Mouse (Mus musculus) heart, embryonic 14.5 days (tissue): ENCODE results near the gene Fam114a2. TPM values are rescaled to one million over a fixed set of nuclear protein-coding genes. Genes with fewer than 3 reads are reported as not detected.
"Not testable (repeated sequence)": the region's sequence is repeated elsewhere in the genome, so short reads cannot be mapped to it uniquely, and the experiment has no call there.

Experiments used
- ATAC-seq: fragments of 200-750 bp; cut with Nextera tagmentation; 2 replicates; pipeline ENCODE4 v1.8.0; 2017; ENCODE audit warnings: low read depth, moderate TSS enrichment; ENCODE audit not compliant: insufficient number of reproducible peaks, insufficient read depth, low FRiP score
- H3K27ac ChIP-seq, 2 experiments: fragments of 200-500 bp in 1 of 2; fragments of 300-500 bp in 1 of 2; sonication (generic) in 1 of 2; replicated peaks in 1 of 2; 2 replicates each; pipeline ENCODE4 v1.5.1; 2012 to 2014; ENCODE audit warnings: low read depth in 2 of 2, low read length in 2 of 2, control low read depth in 1 of 2, mild to moderate bottlenecking in 1 of 2, mixed read lengths in 1 of 2; ENCODE audit not compliant: control insufficient read depth in 1 of 2, insufficient read depth in 1 of 2
- H3K27me3 ChIP-seq: fragments of 300-500 bp; sonication (generic); 2 replicates; pipeline ENCODE4 v1.6.1; 2014; ENCODE audit warnings: mild to moderate bottlenecking, low read length, control low read depth; ENCODE audit not compliant: control insufficient read depth, insufficient read depth
- H3K36me3 ChIP-seq: fragments of 300-500 bp; sonication (generic); 2 replicates; pipeline ENCODE4 v1.6.1; 2014; ENCODE audit warnings: mild to moderate bottlenecking, control low read depth, low read length, mixed read lengths; ENCODE audit not compliant: control insufficient read depth, insufficient read depth
- H3K4me1 ChIP-seq, 2 experiments: fragments of 200-500 bp in 1 of 2; fragments of 300-500 bp in 1 of 2; sonication (generic) in 1 of 2; 2 replicates each; pipeline ENCODE4 v1.6.1; 2012 to 2014; ENCODE audit warnings: low read length in 2 of 2, control low read depth in 1 of 2, mixed read lengths in 1 of 2; ENCODE audit not compliant: control insufficient read depth in 2 of 2, insufficient read depth in 2 of 2
- H3K4me2 ChIP-seq: fragments of 300-500 bp; sonication (generic); 2 replicates; pipeline ENCODE4 v1.6.1; 2014; ENCODE audit warnings: mild to moderate bottlenecking, low read length
- H3K4me3 ChIP-seq, 2 experiments: fragments of 200-500 bp in 1 of 2; fragments of 300-500 bp in 1 of 2; sonication (generic) in 1 of 2; 2 replicates each; pipeline ENCODE4 v1.5.1; 2012 to 2014; ENCODE audit warnings: low read length in 2 of 2, mild to moderate bottlenecking in 2 of 2, control low read depth in 1 of 2, low read depth in 1 of 2, moderate library complexity in 1 of 2; ENCODE audit not compliant: control insufficient read depth in 1 of 2, insufficient read depth in 1 of 2
- H3K9ac ChIP-seq: fragments of 300-500 bp; sonication (generic); 2 replicates; pipeline ENCODE4 v1.6.1; 2014; ENCODE audit warnings: mild to moderate bottlenecking, low read length
- H3K9me3 ChIP-seq: fragments of 300-500 bp; sonication (generic); 2 replicates; pipeline ENCODE4 v1.6.1; 2016; ENCODE audit warnings: low read length, control low read depth; ENCODE audit not compliant: control insufficient read depth
- WGBS: fragments of 180-500 bp; shearing (Covaris S2); extraction: QIAGEN DNeasy Blood & Tissue Kit; methylation state at CpG from one replicate; pipeline ENCODE4 v1.1.7; 2014; 5-methylcytosine and 5-hydroxymethylcytosine counted together
- polyA plus RNA-seq: library from polyadenylated mRNA; unstranded; fragments of >200 nt; fragmentation: Nextera tagmentation; extraction: Ambion mirVana; gene quantifications from 2 replicates; pipeline ENCODE4 v1.2.1, GENCODE M21; 2014

The Fam114a2 gene
- 37.1 and 47.0 TPM in 2 replicates for polyA plus RNA-seq

GRCm38 (mm10) chr11:57518091-57518750 is at the start of gene Fam114a2, which contains the start of gene Mfap3:
Gene Fam114a2 (minus strand): TSS chr11:57518617.
Gene Mfap3 (plus strand): TSS chr11:57518664.
- Histone ChIP-seq H3K4me2 (peak within 1 kb of the TSS; percentile 71), H3K9ac (peak within 1 kb of the TSS; percentile 89), H3K27ac (peak within 1 kb of the TSS; percentile 80 to 85), H3K27me3 (no peaks in the 10 kb centered on the region), H3K36me3 (peaks cover 28% of the 10 kb centered on the region), H3K9me3 (no peaks in the 10 kb centered on the region), H3K4me1 (peaks cover 2 to 9% of the 10 kb centered on the region in 2 experiments; a peak in 2 of 4 replicates), H3K4me3 (peak within 1 kb of the TSS; percentile 94 to 100)
- ATAC-seq, result peak; percentile 87
- WGBS, result under 1% methylated on average over 59 of the region's 59 CpGs

DNA sequence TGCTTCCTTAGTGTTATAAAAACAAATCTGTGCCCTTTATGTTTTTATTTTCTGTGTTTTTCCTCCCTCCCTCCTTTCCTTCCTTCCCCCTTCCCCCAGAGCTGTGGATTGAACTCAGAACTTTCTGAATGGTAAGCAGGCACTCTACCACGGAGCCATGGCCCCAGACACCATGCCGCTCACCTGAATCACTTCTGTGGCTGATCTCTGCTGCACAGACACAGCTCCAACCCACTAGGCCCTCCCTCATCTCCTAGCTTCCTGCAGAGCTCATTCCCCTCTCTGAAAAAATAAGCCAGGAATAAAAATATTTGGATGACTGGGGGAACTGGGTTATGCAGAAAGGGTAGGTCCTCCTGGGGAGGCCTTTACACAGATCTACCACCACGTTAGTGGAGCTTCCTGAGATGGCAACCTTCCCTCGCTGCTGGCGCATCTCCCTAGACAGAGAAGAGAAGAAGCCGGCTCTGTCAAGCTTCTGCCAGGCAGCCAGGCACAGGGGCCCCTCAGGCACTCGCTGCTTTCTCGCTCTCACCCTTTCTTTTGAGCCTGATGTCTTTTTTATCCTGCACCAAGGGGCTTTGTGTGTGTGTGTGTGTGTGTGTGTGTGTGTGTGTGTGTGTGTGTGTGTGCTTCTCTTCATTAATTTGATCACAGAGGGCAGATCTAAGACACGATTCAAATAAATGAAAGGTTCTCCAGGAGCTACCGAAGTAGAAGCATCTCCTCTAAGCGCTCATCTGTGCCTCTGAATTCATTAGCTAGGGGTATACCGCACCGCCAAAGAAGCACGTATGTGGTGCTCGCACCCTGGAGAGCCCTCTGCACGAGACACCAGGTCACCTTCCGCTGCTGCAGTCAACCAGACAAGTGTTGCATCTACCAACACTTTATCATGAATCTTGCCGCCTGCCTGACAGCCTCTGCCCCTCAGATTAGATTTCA is 47.9 kb upstream of the Fam114a2 start:
- no peak overlapping the region for H3K9ac ChIP-seq
- 28% methylated on average over 18 of the region's 18 CpGs for WGBS
- no peaks in the 10 kb centered on the region for H3K36me3 ChIP-seq
- no peak overlapping the region for H3K4me3 ChIP-seq
- H3K9me3 ChIP-seq, result peaks cover 14% of the 10 kb centered on the region
- H3K4me1 ChIP-seq, result peaks cover 5 to 7% of the 10 kb centered on the region in 2 experiments; a peak in 1 of 4 replicates
- no peaks in the 10 kb centered on the region for H3K27me3 ChIP-seq
- H3K27ac ChIP-seq, result no peak overlapping the region
- no peak for ATAC-seq
- H3K4me2 ChIP-seq, result no peak overlapping the region

- Histone ChIP-seq H3K9ac (no peak overlapping the region), H3K9me3 (peaks cover 5% of the 10 kb centered on the region), H3K4me2 (no peak overlapping the region), H3K27me3 (no peaks in the 10 kb centered on the region), H3K27ac (no peak overlapping the region), H3K4me3 (no peak overlapping the region), H3K4me1 (peaks cover 5 to 7% of the 10 kb centered on the region in 2 experiments; a peak in 1 of 4 replicates), H3K36me3 (no peaks in the 10 kb centered on the region)
- ATAC-seq, result no peak
- WGBS, result 43% methylated on average over 12 of the region's 12 CpGs
These were observed 46.1 kb upstream of the Fam114a2 start for GRCm38 (mm10) chr11:57564564-57564963.

DNA sequence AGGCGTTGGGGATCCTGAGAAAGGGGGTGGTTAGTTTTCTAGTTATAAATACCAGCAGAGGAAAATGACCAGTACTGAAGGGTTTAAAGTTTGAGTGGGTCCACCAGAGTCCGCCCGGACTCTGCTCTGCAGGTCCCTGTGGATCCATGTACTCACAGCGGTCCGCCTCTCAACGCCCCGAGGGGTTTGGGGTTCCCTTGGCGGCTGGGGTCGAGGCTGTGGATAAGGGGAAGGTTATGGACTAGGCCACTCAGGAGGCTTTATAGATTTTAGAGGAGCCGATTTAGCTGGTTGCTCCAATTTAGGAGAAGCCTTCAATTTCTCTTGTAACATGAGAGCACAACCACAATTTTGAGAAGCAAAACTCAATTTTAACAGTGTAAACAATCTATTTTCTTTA is 39.5 kb upstream of the Fam114a2 start:
- not testable (repeated sequence) for H3K9me3 ChIP-seq
- 91% methylated on average over 9 of the region's 10 CpGs for WGBS

DNA sequence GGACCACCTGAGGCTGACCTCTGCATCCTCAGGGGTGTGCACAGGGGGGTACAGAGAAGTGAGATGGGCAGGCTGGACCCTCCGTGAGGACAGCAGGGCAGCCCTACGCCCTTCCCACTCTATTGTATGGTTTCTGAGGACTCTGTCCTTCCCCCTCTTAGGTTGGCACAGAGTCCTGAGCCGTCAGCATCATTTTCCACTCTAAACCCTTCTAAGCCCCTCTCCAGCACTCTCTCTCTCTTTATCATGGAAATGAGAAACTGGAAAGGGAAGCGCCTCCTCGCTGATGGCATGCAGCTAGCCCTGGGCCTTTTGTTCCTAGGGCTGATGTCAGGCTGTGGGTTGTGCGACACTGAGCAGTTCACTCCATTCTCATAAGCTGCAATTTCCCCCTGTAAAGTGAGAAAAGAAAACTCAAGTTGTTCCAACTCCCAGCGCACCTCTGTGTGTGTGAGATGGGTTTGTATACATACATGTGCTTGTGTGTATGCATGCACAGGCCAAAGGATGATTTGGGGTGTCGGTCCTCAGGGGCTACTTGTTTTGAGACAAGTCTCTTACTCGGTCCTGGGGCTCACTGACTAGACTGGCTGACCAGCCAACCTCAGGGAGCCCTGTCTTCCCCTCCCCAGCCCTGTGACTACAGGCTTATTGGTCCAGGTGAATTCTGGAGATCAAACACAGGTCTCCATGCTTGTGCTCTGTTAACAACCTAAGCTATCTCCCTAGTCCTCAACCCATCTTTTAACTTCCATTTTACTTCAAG is 34.8 kb upstream of the Fam114a2 start:
- Histone ChIP-seq H3K4me1 (peaks cover 4% of the 10 kb centered on the region in 2 experiments; a peak in 3 of 4 replicates), H3K27ac (no peak overlapping the region), H3K4me3 (no peak overlapping the region), H3K27me3 (no peaks in the 10 kb centered on the region), H3K9me3 (no peaks in the 10 kb centered on the region), H3K36me3 (no peaks in the 10 kb centered on the region), H3K9ac (no peak overlapping the region), H3K4me2 (no peak overlapping the region)
- ATAC-seq, result no peak
- WGBS, result 60% methylated on average over 9 of the region's 9 CpGs

More for the DNA sequence above, 39.5 kb upstream of the Fam114a2 start:
- not testable (repeated sequence) for H3K4me3 ChIP-seq, H3K27me3 ChIP-seq, ATAC-seq, H3K36me3 ChIP-seq, H3K4me2 ChIP-seq, H3K9ac ChIP-seq, H3K4me1 ChIP-seq, H3K27ac ChIP-seq

- H3K27me3 ChIP-seq, result no peaks in the 10 kb centered on the region
- H3K9me3 ChIP-seq, result no peaks in the 10 kb centered on the region
- WGBS, result 82% methylated on average over 8 of the region's 8 CpGs
- H3K27ac ChIP-seq, result no peak overlapping the region
- H3K9ac ChIP-seq, result no peak overlapping the region
- peaks cover 4% of the 10 kb centered on the region in 2 experiments; a peak in 3 of 4 replicates for H3K4me1 ChIP-seq
- no peaks in the 10 kb centered on the region for H3K36me3 ChIP-seq
- no peak overlapping the region for H3K4me2 ChIP-seq
- H3K4me3 ChIP-seq, result no peak overlapping the region
- ATAC-seq, result no peak
These were observed 32.6 kb upstream of the Fam114a2 start for GRCm38 (mm10) chr11:57551016-57551415.

DNA sequence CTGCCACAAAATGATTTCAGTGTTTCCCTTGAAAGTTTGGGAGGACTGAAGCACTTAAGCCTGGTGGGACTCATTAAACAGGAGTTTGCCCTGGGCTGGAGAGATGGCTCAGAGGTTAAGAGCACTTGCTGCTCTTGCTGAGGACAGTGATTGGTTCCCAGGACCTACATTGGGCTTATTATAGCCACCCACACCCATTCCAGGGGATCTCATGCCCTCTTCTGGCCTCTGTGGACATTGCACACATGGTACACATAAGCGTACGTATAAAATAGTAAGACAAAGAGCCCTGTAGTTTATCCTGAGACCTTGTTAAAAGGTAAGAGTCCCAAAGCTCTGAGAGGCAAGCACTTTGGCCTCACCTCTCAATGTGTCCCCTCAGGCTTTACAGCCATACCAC is 31.8 kb upstream of the Fam114a2 start:
- H3K27me3 ChIP-seq, result no peaks in the 10 kb centered on the region
- H3K4me2 ChIP-seq, result no peak overlapping the region
- peaks cover 4% of the 10 kb centered on the region in 2 experiments; a peak in 3 of 4 replicates for H3K4me1 ChIP-seq
- no peaks in the 10 kb centered on the region for H3K9me3 ChIP-seq
- H3K36me3 ChIP-seq, result no peaks in the 10 kb centered on the region
- H3K4me3 ChIP-seq, result no peak overlapping the region
- no peak for ATAC-seq
- H3K9ac ChIP-seq, result no peak overlapping the region
- WGBS, result 93% methylated on average over 2 of the region's 2 CpGs
- H3K27ac ChIP-seq, result no peak overlapping the region
